Mouse (Mus musculus): ENCODE data around the gene Tspan11.

The Tspan11 gene

GRCm38 (mm10) chr6:127879472-127879871 is 7.9 kb upstream of the Tspan11 start:
- no peak for DNase-seq

- DNase-seq: no peak
These were observed 473 bp upstream of the Tspan11 start for GRCm38 (mm10) chr6:127886916-127887315.

GRCm38 (mm10) chr6:127888581-127888980 is 1.2 kb downstream of the Tspan11 start:
- DNase-seq: no peak

GRCm38 (mm10) chr6:127893611-127894010 is 6.2 kb downstream of the Tspan11 start:
- DNase-seq: no peak

- no peak for DNase-seq
These were observed 7.6 kb downstream of the Tspan11 start for GRCm38 (mm10) chr6:127894999-127895398.

- no peak for DNase-seq
These were observed 9.0 kb downstream of the Tspan11 start for GRCm38 (mm10) chr6:127896425-127896824.

GRCm38 (mm10) chr6:127897342-127897741 is 10.0 kb downstream of the Tspan11 start:
- no peak for DNase-seq

GRCm38 (mm10) chr6:127900062-127900461 is 12.7 kb downstream of the Tspan11 start:
- no peak for DNase-seq

GRCm38 (mm10) chr6:127901261-127901660 is 13.9 kb downstream of the Tspan11 start:
- no peak for DNase-seq

- DNase-seq: peak; percentile 63 to 71
These were observed 14.3 kb downstream of the Tspan11 start for GRCm38 (mm10) chr6:127901669-127902068.

- DNase-seq: no peak
These were observed 15.2 kb downstream of the Tspan11 start for GRCm38 (mm10) chr6:127902559-127902958.

- no peak for DNase-seq
These were observed 23.2 kb downstream of the Tspan11 start for GRCm38 (mm10) chr6:127910638-127911037.

- no peak for DNase-seq
These were observed 24.3 kb downstream of the Tspan11 start for GRCm38 (mm10) chr6:127911687-127912086.

GRCm38 (mm10) chr6:127912938-127913337 is 25.5 kb downstream of the Tspan11 start:
- DNase-seq: no peak

- no peak for DNase-seq
These were observed 29.6 kb downstream of the Tspan11 start for GRCm38 (mm10) chr6:127916993-127917392.

- no peak for DNase-seq
These were observed 30.3 kb downstream of the Tspan11 start for GRCm38 (mm10) chr6:127917712-127918111.

- no peak for DNase-seq
These were observed 32.1 kb downstream of the Tspan11 start for GRCm38 (mm10) chr6:127919491-127919890.

GRCm38 (mm10) chr6:127920652-127921051 is 33.3 kb downstream of the Tspan11 start:
- DNase-seq: peak; percentile 79 to 89

- DNase-seq: no peak
These were observed 34.6 kb downstream of the Tspan11 start for GRCm38 (mm10) chr6:127921996-127922395.

GRCm38 (mm10) chr6:127923296-127923695 is 35.9 kb downstream of the Tspan11 start:
- DNase-seq: no peak

- no peak for DNase-seq
These were observed 37.4 kb downstream of the Tspan11 start for GRCm38 (mm10) chr6:127924750-127925149.

- no peak for DNase-seq
These were observed 38.5 kb downstream of the Tspan11 start for GRCm38 (mm10) chr6:127925915-127926314.

- no peak for DNase-seq
These were observed 41.3 kb downstream of the Tspan11 start for GRCm38 (mm10) chr6:127928682-127929081.

GRCm38 (mm10) chr6:127932697-127933096 is 45.3 kb downstream of the Tspan11 start:
- DNase-seq: peak; percentile 47 to 56

- peak; percentile 44 to 58 for DNase-seq
These were observed 46.5 kb downstream of the Tspan11 start for GRCm38 (mm10) chr6:127933841-127934240.

- no peak for DNase-seq
These were observed 47.7 kb downstream of the Tspan11 start for GRCm38 (mm10) chr6:127935105-127935504.
